Mouse (Mus musculus) stomach, embryonic 14.5 days (tissue): Measurements from ENCODE around the gene Cd300ld2. TPM values are rescaled to one million over a fixed set of nuclear protein-coding genes. Genes with fewer than 3 reads are reported as not detected.
"Not testable (repeated sequence)": the region's sequence is repeated elsewhere in the genome, so short reads cannot be mapped to it uniquely, and the experiment has no call there.

ENCODE experiments used
- ATAC-seq: fragments of 200-750 bp; cut with Nextera tagmentation; 2 replicates; pipeline ENCODE4 v1.8.0; 2017; ENCODE audit warnings: low read depth, moderate TSS enrichment; ENCODE audit not compliant: insufficient number of reproducible peaks, insufficient read depth, low FRiP score
- H3K27ac ChIP-seq: fragments of 300-500 bp; sonication (generic); 2 replicates; pipeline ENCODE4 v1.5.1; 2014; ENCODE audit warnings: mild to moderate bottlenecking, low read length, moderate library complexity, mixed read lengths
- H3K27me3 ChIP-seq: fragments of 300-500 bp; sonication (generic); 2 replicates; pipeline ENCODE4 v1.6.1; 2014; ENCODE audit warnings: low read length, control low read depth, mixed read lengths; ENCODE audit not compliant: control insufficient read depth, insufficient read depth
- H3K36me3 ChIP-seq: fragments of 300-500 bp; sonication (generic); 2 replicates; pipeline ENCODE4 v1.6.1; 2014; ENCODE audit warnings: mild to moderate bottlenecking, control low read depth, low read length, moderate library complexity, mixed read lengths; ENCODE audit not compliant: control insufficient read depth, insufficient read depth
- H3K4me1 ChIP-seq: fragments of 300-500 bp; sonication (generic); 2 replicates; pipeline ENCODE4 v1.6.1; 2014; ENCODE audit warnings: low read length, control low read depth, mixed read lengths; ENCODE audit not compliant: control insufficient read depth, insufficient read depth
- H3K4me2 ChIP-seq: fragments of 300-500 bp; sonication (generic); replicated peaks from 2 replicates; pipeline ENCODE4 v1.6.1; 2014; ENCODE audit warnings: low read depth, low read length, control low read depth
- H3K4me3 ChIP-seq: fragments of 300-500 bp; sonication (generic); 2 replicates; pipeline ENCODE4 v1.5.1; 2014; ENCODE audit warnings: low read depth, low read length, control low read depth
- H3K9ac ChIP-seq: fragments of 300-500 bp; sonication (generic); replicated peaks from 2 replicates; pipeline ENCODE4 v1.6.1; 2014; ENCODE audit warnings: low read depth, mild to moderate bottlenecking, control low read depth, low read length, moderate library complexity, mixed read lengths
- H3K9me3 ChIP-seq: fragments of 300-500 bp; sonication (generic); 2 replicates; pipeline ENCODE4 v1.6.1; 2016; ENCODE audit warnings: low read depth, low read length, control low read depth; ENCODE audit not compliant: control insufficient read depth
- WGBS: fragments of 180-500 bp; shearing (Covaris S2); extraction: QIAGEN DNeasy Blood & Tissue Kit; methylation state at CpG from one replicate; pipeline ENCODE4 v1.1.7; 2014; 5-methylcytosine and 5-hydroxymethylcytosine counted together
- polyA plus RNA-seq: library from polyadenylated mRNA; unstranded; fragments of >200 nt; fragmentation: Nextera tagmentation; extraction: Ambion mirVana; gene quantifications from 2 replicates; pipeline ENCODE4 v1.2.1, GENCODE M21; 2014

Cd300ld2 gene
- polyA plus RNA-seq, 1 experiment from 2014 or later = not detected

DNA sequence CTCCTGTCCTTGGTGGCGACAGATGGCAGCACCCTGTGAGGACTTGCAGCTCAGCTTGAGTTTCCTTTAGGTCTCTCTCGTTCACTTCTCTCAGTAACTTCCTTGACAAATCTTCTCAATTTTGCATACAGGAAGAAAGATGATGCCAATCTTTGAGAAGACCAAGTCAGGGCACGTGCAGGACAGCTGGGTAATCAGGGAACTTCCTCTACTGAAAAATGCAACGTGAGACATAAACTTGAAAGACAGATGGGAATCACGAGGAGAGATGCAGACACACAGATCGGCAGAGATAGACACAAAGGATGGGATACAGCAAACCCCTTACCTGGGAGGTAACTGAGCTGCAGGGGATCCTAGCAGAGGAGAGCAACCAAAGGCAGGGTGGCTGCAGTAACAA lies 21.7 kb upstream of the Cd300ld2 start, which contains the start of gene Cd300ld5:
Gene Cd300ld5, minus strand, starts transcription at position 101 of the 400 bp plus-strand sequence.
- H3K9ac ChIP-seq, H3K9me3 ChIP-seq, ATAC-seq, H3K4me2 ChIP-seq, H3K4me1 ChIP-seq, H3K27me3 ChIP-seq, H3K36me3 ChIP-seq, H3K4me3 ChIP-seq, H3K27ac ChIP-seq: not testable (repeated sequence)
- no CpG with 5 or more reads among the region's 6 CpGs for WGBS

DNA sequence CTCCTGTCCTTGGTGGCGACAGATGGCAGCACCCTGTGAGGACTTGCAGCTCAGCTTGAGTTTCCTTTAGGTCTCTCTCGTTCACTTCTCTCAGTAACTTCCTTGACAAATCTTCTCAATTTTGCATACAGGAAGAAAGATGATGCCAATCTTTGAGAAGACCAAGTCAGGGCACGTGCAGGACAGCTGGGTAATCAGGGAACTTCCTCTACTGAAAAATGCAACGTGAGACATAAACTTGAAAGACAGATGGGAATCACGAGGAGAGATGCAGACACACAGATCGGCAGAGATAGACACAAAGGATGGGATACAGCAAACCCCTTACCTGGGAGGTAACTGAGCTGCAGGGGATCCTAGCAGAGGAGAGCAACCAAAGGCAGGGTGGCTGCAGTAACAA lies 10.9 kb upstream of the Cd300ld2 start, which contains the start of gene Cd300ld4:
Gene Cd300ld4, minus strand, starts transcription at position 101 of the 400 bp plus-strand sequence.
- H3K9me3 ChIP-seq = not testable (repeated sequence)

GRCm38 (mm10) chr11:115004070-115004469 lies 11.9 kb downstream of the Cd300ld2 start:
- no peak overlapping the region for H3K27ac ChIP-seq
- 79% methylated on average over 5 of the region's 5 CpGs for WGBS
- ATAC-seq = no peak

More for the DNA sequence above, 10.9 kb upstream of the Cd300ld2 start, which contains the start of gene Cd300ld4:
- H3K9ac ChIP-seq, H3K4me1 ChIP-seq, ATAC-seq, H3K4me3 ChIP-seq, H3K4me2 ChIP-seq, H3K27ac ChIP-seq, H3K27me3 ChIP-seq, H3K36me3 ChIP-seq: not testable (repeated sequence)
- WGBS = no CpG with 5 or more reads among the region's 6 CpGs

GRCm38 (mm10) chr11:115001474-115002040 lies 14.4 kb downstream of the Cd300ld2 start, which contains the start of gene Cd300c2:
TSS of gene Cd300c2 (minus strand) at chr11:115001880.
- 77% methylated on average over 7 of the region's 7 CpGs for WGBS
- Histone ChIP-seq H3K4me3 (no peak within 1 kb of the TSS), H3K9me3 (no peaks in the 10 kb centered on the region), H3K27ac (no peak within 1 kb of the TSS), H3K36me3 (no peaks in the 10 kb centered on the region), H3K9ac (no peak within 1 kb of the TSS), H3K4me1 (no peaks in the 10 kb centered on the region), H3K4me2 (no peak within 1 kb of the TSS), H3K27me3 (no peaks in the 10 kb centered on the region)
- no peak for ATAC-seq

More at GRCm38 (mm10) chr11:115004070-115004469, 11.9 kb downstream of the Cd300ld2 start:
- Histone ChIP-seq H3K9me3 (no peaks in the 10 kb centered on the region), H3K4me2 (no peak overlapping the region), H3K4me3 (no peak overlapping the region), H3K27me3 (no peaks in the 10 kb centered on the region), H3K4me1 (no peaks in the 10 kb centered on the region), H3K9ac (no peak overlapping the region), H3K36me3 (no peaks in the 10 kb centered on the region)

DNA sequence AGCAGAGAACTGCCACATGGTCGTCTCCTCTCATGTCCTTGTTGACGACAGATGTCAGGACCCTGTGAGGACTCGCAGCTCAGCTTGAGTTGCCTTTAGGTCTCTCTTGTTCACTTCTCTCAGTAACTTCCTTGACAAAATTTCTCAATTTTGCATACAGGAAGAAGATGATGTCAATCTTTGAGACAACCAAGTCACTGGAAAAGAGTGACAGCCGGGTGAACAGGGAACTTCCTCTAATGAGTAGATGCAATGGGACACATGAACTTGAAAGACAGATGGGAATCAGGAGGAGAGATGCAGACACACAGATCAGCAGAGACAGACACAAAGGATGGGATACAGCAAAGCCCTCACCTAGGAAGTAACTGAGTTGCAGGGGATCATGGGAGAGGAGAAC lies 26.2 kb downstream of the Cd300ld2 start, which contains the start of gene Cd300ld:
Gene Cd300ld, minus strand, starts transcription at position 130 of the 400 bp plus-strand sequence.
- ATAC-seq = no peak
- Histone ChIP-seq H3K9me3 (no peaks in the 10 kb centered on the region), H3K27me3 (no peaks in the 10 kb centered on the region), H3K9ac (no peak within 1 kb of the TSS), H3K36me3 (no peaks in the 10 kb centered on the region), H3K4me3 (no peak within 1 kb of the TSS), H3K4me2 (no peak within 1 kb of the TSS), H3K4me1 (no peaks in the 10 kb centered on the region), H3K27ac (no peak within 1 kb of the TSS)
- 72% methylated on average over 4 of the region's 4 CpGs for WGBS

DNA sequence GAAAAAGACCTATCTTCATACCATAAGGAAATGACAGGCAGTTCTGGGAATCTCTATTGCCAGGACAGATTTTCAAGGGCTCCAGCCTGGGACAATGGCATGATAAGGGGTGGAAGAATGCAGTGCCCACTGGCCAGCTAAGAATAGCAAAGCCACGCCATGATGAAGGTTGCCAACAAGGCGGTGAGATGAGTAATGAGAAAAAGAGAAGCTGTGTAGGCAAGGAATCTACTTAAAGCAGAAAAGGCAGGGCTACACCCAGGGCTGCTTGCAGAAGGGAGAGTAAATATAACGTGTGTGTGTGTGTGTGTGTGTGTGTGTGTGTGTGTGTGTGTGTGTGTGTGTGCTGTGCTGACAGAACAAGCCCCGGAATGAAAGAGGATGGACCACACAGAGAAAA lies 34.1 kb downstream of the Cd300ld2 start:
- no peak overlapping the region for H3K4me3 ChIP-seq
- no peaks in the 10 kb centered on the region for H3K9me3 ChIP-seq
- no peaks in the 10 kb centered on the region for H3K27me3 ChIP-seq
- no peaks in the 10 kb centered on the region for H3K4me1 ChIP-seq
- 55% methylated on average over 4 of the region's 4 CpGs for WGBS
- no peak for ATAC-seq
- H3K36me3 ChIP-seq = no peaks in the 10 kb centered on the region
- no peak overlapping the region for H3K4me2 ChIP-seq
- no peak overlapping the region for H3K9ac ChIP-seq
- H3K27ac ChIP-seq = no peak overlapping the region

GRCm38 (mm10) chr11:114972726-114973125 lies 43.3 kb downstream of the Cd300ld2 start:
- Histone ChIP-seq H3K27me3 (no peaks in the 10 kb centered on the region), H3K27ac (no peak overlapping the region), H3K9ac (no peak overlapping the region), H3K4me2 (no peak overlapping the region), H3K4me1 (no peaks in the 10 kb centered on the region), H3K9me3 (no peaks in the 10 kb centered on the region), H3K36me3 (no peaks in the 10 kb centered on the region), H3K4me3 (no peak overlapping the region)
- no peak for ATAC-seq
- 80% methylated on average over 10 of the region's 10 CpGs for WGBS

- no peak for ATAC-seq
- 84% methylated on average over 9 of the region's 9 CpGs for WGBS
- H3K27ac ChIP-seq = no peak within 1 kb of the TSS
- no peaks in the 10 kb centered on the region for H3K4me1 ChIP-seq
- no peaks in the 10 kb centered on the region for H3K9me3 ChIP-seq
- no peaks in the 10 kb centered on the region for H3K36me3 ChIP-seq
- H3K27me3 ChIP-seq = no peaks in the 10 kb centered on the region
- no peak within 1 kb of the TSS for H3K4me2 ChIP-seq
- no peak within 1 kb of the TSS for H3K9ac ChIP-seq
- no peak within 1 kb of the TSS for H3K4me3 ChIP-seq
Observed at GRCm38 (mm10) chr11:114968752-114969207, 47.2 kb downstream of the Cd300ld2 start, which contains the start of gene Cd300c. TSS of gene Cd300c (minus strand) at chr11:114969157.
